Mouse (Mus musculus) lung, embryonic 14.5 days (tissue): ENCODE results near the gene Cers2. TPM values are rescaled to one million over a fixed set of nuclear protein-coding genes. Genes with fewer than 3 reads are reported as not detected.

ENCODE experiments used
- ATAC-seq: fragments of 200-750 bp; cut with Nextera tagmentation; 2 replicates; pipeline ENCODE4 v1.8.0; 2017; ENCODE audit warnings: mild to moderate bottlenecking, moderate TSS enrichment, moderate library complexity; ENCODE audit not compliant: insufficient read depth
- DNase-seq: peaks from one replicate; pipeline ENCODE4 v3.0.0-alpha.2; 2015
- H3K27ac ChIP-seq: fragments of 300-500 bp; sonication (generic); 2 replicates; pipeline ENCODE4 v1.5.1; 2014; ENCODE audit warnings: low read depth, mild to moderate bottlenecking, moderate library complexity
- H3K27me3 ChIP-seq: fragments of 300-500 bp; sonication (generic); 2 replicates; pipeline ENCODE4 v1.6.1; 2014; ENCODE audit warnings: low read length, control low read depth; ENCODE audit not compliant: insufficient read depth
- H3K36me3 ChIP-seq: fragments of 300-500 bp; sonication (generic); 2 replicates; pipeline ENCODE4 v1.6.1; 2014; ENCODE audit warnings: control low read depth; ENCODE audit not compliant: insufficient read depth
- H3K4me1 ChIP-seq: fragments of 300-500 bp; sonication (generic); 2 replicates; pipeline ENCODE4 v1.6.1; 2014; ENCODE audit warnings: antibody characterized with exemption, control low read depth; ENCODE audit not compliant: insufficient read depth
- H3K4me2 ChIP-seq: fragments of 300-500 bp; sonication (generic); 2 replicates; pipeline ENCODE4 v1.6.1; 2014; ENCODE audit warnings: mild to moderate bottlenecking
- H3K4me3 ChIP-seq: fragments of 300-500 bp; sonication (generic); 2 replicates; pipeline ENCODE4 v1.5.1; 2014; ENCODE audit warnings: low read depth, low read length
- H3K9ac ChIP-seq: fragments of 300-500 bp; sonication (generic); 2 replicates; pipeline ENCODE4 v1.6.1; 2014
- H3K9me3 ChIP-seq: fragments of 300-500 bp; sonication (generic); 2 replicates; pipeline ENCODE4 v1.6.1; 2016; ENCODE audit warnings: low read depth, low read length, control low read depth
- CTCF ChIP-seq: IDR thresholded peaks from 2 replicates; pipeline ENCODE4 v1.5.1; 2016; ENCODE audit warnings: antibody characterized with exemption, low read depth
- WGBS: fragments of 180-500 bp; shearing (Covaris S2); extraction: QIAGEN DNeasy Blood & Tissue Kit; methylation state at CpG from one replicate; pipeline ENCODE4 v1.1.7; 2014; 5-methylcytosine and 5-hydroxymethylcytosine counted together
- polyA plus RNA-seq: library from polyadenylated mRNA; unstranded; fragments of >200 nt; fragmentation: Nextera tagmentation; extraction: Ambion mirVana; gene quantifications from 2 replicates; pipeline ENCODE4 v1.2.1, GENCODE M21; 2014

Cers2 gene
- polyA plus RNA-seq, 1 experiment from 2014 or later = 185 TPM

- Histone ChIP-seq H3K27me3 (no peaks in the 10 kb centered on the region), H3K4me3 (peak overlapping the region; percentile 12; the same call in 1 of the 2 replicates), H3K9me3 (no peaks in the 10 kb centered on the region), H3K4me1 (peaks cover 20% of the 10 kb centered on the region; the same call in 1 of the 2 replicates), H3K27ac (peak overlapping the region; percentile 85), H3K36me3 (peaks cover 32% of the 10 kb centered on the region), H3K4me2 (peak overlapping the region; percentile 92), H3K9ac (peak overlapping the region; percentile 0; the same call in 1 of the 2 replicates)
- 12% methylated on average over 12 of the region's 12 CpGs for WGBS
- peak; percentile 84 for TF ChIP-seq CTCF
- peak; percentile 81 for DNase-seq
- ATAC-seq = peak; percentile 42; the same call in 1 of the 2 replicates
Observed at GRCm38 (mm10) chr3:95317414-95318080, 3.0 kb downstream of the Cers2 start.

GRCm38 (mm10) chr3:95318548-95318947, 4.0 kb downstream of the Cers2 start:
- H3K27ac ChIP-seq = peak overlapping the region; percentile 85
- no peaks in the 10 kb centered on the region for H3K27me3 ChIP-seq
- peaks cover 20% of the 10 kb centered on the region; the same call in 1 of the 2 replicates for H3K4me1 ChIP-seq
- no peak overlapping the region for H3K4me3 ChIP-seq
- DNase-seq = peak; percentile 69
- peak overlapping the region; percentile 92 for H3K4me2 ChIP-seq
- H3K9ac ChIP-seq = no peak overlapping the region
- no peak for TF ChIP-seq CTCF
- ATAC-seq = no peak
- H3K36me3 ChIP-seq = peaks cover 42% of the 10 kb centered on the region
- 35% methylated on average over 6 of the region's 6 CpGs for WGBS
- no peaks in the 10 kb centered on the region for H3K9me3 ChIP-seq

- DNase-seq (no peak), ATAC-seq (no peak)
- Histone ChIP-seq H3K4me2 (peak overlapping the region; percentile 40), H3K27me3 (no peaks in the 10 kb centered on the region), H3K4me3 (no peak overlapping the region), H3K27ac (peak overlapping the region; percentile 85), H3K9ac (peak overlapping the region; percentile 13; the same call in 1 of the 2 replicates), H3K9me3 (no peaks in the 10 kb centered on the region), H3K4me1 (peaks cover 20% of the 10 kb centered on the region; the same call in 1 of the 2 replicates), H3K36me3 (peaks cover 47% of the 10 kb centered on the region)
- no peak for TF ChIP-seq CTCF
- 54% methylated on average over 2 of the region's 2 CpGs for WGBS
Observed at GRCm38 (mm10) chr3:95319110-95319509, 4.5 kb downstream of the Cers2 start.

GRCm38 (mm10) chr3:95319701-95320625, 5.4 kb downstream of the Cers2 start:
- no peaks in the 10 kb centered on the region for H3K9me3 ChIP-seq
- TF ChIP-seq CTCF = no peak
- no peak overlapping the region for H3K4me3 ChIP-seq
- H3K4me2 ChIP-seq = no peak overlapping the region
- WGBS = 61% methylated on average over 12 of the region's 12 CpGs
- H3K27ac ChIP-seq = no peak overlapping the region
- H3K36me3 ChIP-seq = peaks cover 56% of the 10 kb centered on the region
- no peaks in the 10 kb centered on the region for H3K27me3 ChIP-seq
- no peak overlapping the region for H3K9ac ChIP-seq
- peaks cover 20% of the 10 kb centered on the region; the same call in 1 of the 2 replicates for H3K4me1 ChIP-seq
- no peak for DNase-seq
- no peak for ATAC-seq

- H3K27me3 ChIP-seq = no peaks in the 10 kb centered on the region
- no peak for DNase-seq
- no peak for ATAC-seq
- no peak for TF ChIP-seq CTCF
- H3K4me3 ChIP-seq = no peak overlapping the region
- H3K9ac ChIP-seq = no peak overlapping the region
- H3K4me1 ChIP-seq = 0 out of 2 replicates have a peak, but pooled peaks cover 7% of the 10 kb centered on the region
- H3K36me3 ChIP-seq = peaks cover 90% of the 10 kb centered on the region
- WGBS = 90% methylated on average over 3 of the region's 3 CpGs
- H3K27ac ChIP-seq = no peak overlapping the region
- no peaks in the 10 kb centered on the region for H3K9me3 ChIP-seq
- no peak overlapping the region for H3K4me2 ChIP-seq
Observed at GRCm38 (mm10) chr3:95323429-95323828, 8.8 kb downstream of the Cers2 start.

- ATAC-seq (no peak), DNase-seq (peak; percentile 37)
- Histone ChIP-seq H3K27ac (no peak overlapping the region), H3K4me1 (no peaks in the 10 kb centered on the region), H3K4me3 (no peak overlapping the region), H3K27me3 (no peaks in the 10 kb centered on the region), H3K9ac (no peak overlapping the region), H3K4me2 (no peak overlapping the region), H3K36me3 (peaks cover 96% of the 10 kb centered on the region), H3K9me3 (no peaks in the 10 kb centered on the region)
- TF ChIP-seq CTCF = peak; percentile 42
- WGBS = 91% methylated on average over 6 of the region's 6 CpGs
Observed at GRCm38 (mm10) chr3:95324454-95325144, 10.0 kb downstream of the Cers2 start.
